Mouse (Mus musculus) heart, postnatal 14 days (tissue): ENCODE data around the gene Map7d1. TPM values are rescaled to one million over a fixed set of nuclear protein-coding genes. Genes with fewer than 3 reads are reported as not detected.

Source experiments
- DNase-seq, 2 experiments: peaks; one replicate each; pipeline ENCODE4 v3.0.0; 2021 to 2022
- intact Hi-C: fragments of 180-260 bp; cut with DNase I; formaldehyde crosslinking; loops from one replicate; pipeline ENCODE4 v1.15.1; 2025
- long read RNA-seq, 2 experiments: library from polyadenylated mRNA; stranded (forward); transcript quantifications; one replicate each; pipeline ENCODE4 v2.0.0; 2021
- total RNA-seq, 2 experiments: library from RNA; stranded (reverse); gene quantifications; 2 replicates each; pipeline ENCODE4 v1.2.3; 2021

Map7d1 gene
- 100 to 1,000 TPM; 242 to 246 TPM for total RNA-seq
- long read RNA-seq, experiment 1, transcript Map7d1-201 (17 exons, 3,351 nt) = minor isoform, 61 of 673 reads
- long read RNA-seq, experiment 1, transcript Map7d1-202 (17 exons, 3,195 nt) = minor isoform, 37 of 673 reads
- long read RNA-seq, experiment 1, transcript Map7d1-203 (18 exons, 3,249 nt) = major isoform, 116 of 673 reads
- long read RNA-seq, experiment 1, partial matches to known transcripts = 58 of 673 reads
- long read RNA-seq, experiment 1, other reads (novel, unspliced or antisense) = 400 of 673 reads
- long read RNA-seq, experiment 2, transcript Map7d1-202 (17 exons, 3,195 nt) = minor isoform, 46 of 720 reads
- long read RNA-seq, experiment 2, transcript Map7d1-203 (18 exons, 3,249 nt) = major isoform, 107 of 720 reads
- long read RNA-seq, experiment 2, transcript Map7d1-201 (17 exons, 3,351 nt) = minor isoform, 61 of 720 reads
- long read RNA-seq, experiment 2, partial matches to known transcripts = 69 of 720 reads
- long read RNA-seq, experiment 2, other reads (novel, unspliced or antisense) = 435 of 720 reads

- intact Hi-C loops = no loop called here
- peak; percentile 91 to 92 for DNase-seq
Observed at GRCm38 (mm10) chr4:126256131-126256791, at the start of gene Map7d1. TSS of gene Map7d1 (minus strand) at chr4:126256343.

- DNase-seq = no peak
- intact Hi-C loops = loop anchor here (10.0 kb wide), 1 partner anchor 81 kb away; no protein-coding TSS in a partner anchor
Observed at GRCm38 (mm10) chr4:126305428-126305827, 49.3 kb upstream of the Map7d1 start.

- no peak for DNase-seq
- intact Hi-C loops = loop anchor here (10.0 kb wide), 1 partner anchor 79 kb away; no protein-coding TSS in a partner anchor
Observed at GRCm38 (mm10) chr4:126303877-126304276, 47.7 kb upstream of the Map7d1 start.

GRCm38 (mm10) chr4:126301584-126302309 is 45.6 kb upstream of the Map7d1 start:
- intact Hi-C loops = loop anchor here (10.0 kb wide), 1 partner anchor 77 kb away; no protein-coding TSS in a partner anchor

GRCm38 (mm10) chr4:126300916-126301583 is 44.9 kb upstream of the Map7d1 start:
- intact Hi-C loops = loop anchor here (10.0 kb wide), 1 partner anchor 76 kb away; no protein-coding TSS in a partner anchor
- no peak for DNase-seq

More at GRCm38 (mm10) chr4:126301584-126302309, 45.6 kb upstream of the Map7d1 start:
- DNase-seq = no peak

DNA sequence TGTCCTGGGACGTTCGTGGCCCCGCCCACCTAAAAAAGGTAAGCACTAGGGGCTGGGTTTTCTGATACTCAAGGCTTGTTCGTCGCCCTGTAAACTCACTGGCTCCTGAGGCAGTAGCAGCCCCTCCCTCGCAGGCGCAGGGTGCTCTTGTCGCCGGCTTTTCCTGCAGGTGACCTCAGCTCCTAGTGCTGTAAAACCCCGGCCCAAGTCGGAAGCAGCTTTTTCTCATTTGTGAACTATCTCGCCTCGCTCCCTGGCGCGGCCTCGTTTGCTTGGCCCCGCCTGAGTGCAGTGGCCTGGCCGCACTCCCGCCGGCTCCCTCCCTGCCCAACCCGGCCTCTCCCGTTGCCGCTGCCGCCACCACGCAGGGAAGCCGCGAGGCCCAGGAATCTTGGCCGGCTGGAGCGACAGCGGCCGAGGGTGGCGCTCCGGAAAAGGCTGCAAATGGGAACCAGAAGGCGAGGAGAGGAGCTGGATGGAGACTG is 40.5 kb upstream of the Map7d1 start:
- peak; percentile 82 to 87 for DNase-seq
- intact Hi-C loops = no loop called here

- intact Hi-C loops = no loop called here
Observed at GRCm38 (mm10) chr4:126295937-126296336, 39.8 kb upstream of the Map7d1 start.

DNA sequence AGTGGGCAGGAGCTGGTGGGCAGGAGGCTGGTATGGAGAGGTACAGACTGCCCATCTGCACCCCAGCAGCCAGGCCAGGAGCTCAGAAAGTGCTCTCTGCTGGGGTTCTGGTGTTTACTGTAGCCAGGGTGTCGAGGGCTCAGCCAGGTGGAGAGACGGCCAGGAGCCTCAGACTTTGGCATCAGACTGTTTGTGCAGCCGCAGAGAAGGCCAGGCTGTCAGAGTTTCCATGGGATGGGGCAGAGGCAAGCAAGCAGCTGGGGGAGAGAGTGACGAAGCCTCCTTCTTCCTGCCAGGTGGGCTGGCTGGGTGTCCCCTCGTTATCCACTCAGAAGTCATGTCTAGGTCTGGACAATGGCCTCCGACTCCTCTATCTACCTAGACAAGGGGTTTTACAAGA is 39.0 kb upstream of the Map7d1 start:
- no peak for DNase-seq
- intact Hi-C loops = no loop called here

More at GRCm38 (mm10) chr4:126295937-126296336, 39.8 kb upstream of the Map7d1 start:
- DNase-seq = no peak

GRCm38 (mm10) chr4:126291196-126291595 is 35.1 kb upstream of the Map7d1 start:
- no peak for DNase-seq
- intact Hi-C loops = no loop called here

- DNase-seq = no peak
- intact Hi-C loops = no loop called here
Observed at GRCm38 (mm10) chr4:126290314-126290713, 34.2 kb upstream of the Map7d1 start.

GRCm38 (mm10) chr4:126288085-126288666 is 32.0 kb upstream of the Map7d1 start:
- intact Hi-C loops = no loop called here
- DNase-seq = no peak

DNA sequence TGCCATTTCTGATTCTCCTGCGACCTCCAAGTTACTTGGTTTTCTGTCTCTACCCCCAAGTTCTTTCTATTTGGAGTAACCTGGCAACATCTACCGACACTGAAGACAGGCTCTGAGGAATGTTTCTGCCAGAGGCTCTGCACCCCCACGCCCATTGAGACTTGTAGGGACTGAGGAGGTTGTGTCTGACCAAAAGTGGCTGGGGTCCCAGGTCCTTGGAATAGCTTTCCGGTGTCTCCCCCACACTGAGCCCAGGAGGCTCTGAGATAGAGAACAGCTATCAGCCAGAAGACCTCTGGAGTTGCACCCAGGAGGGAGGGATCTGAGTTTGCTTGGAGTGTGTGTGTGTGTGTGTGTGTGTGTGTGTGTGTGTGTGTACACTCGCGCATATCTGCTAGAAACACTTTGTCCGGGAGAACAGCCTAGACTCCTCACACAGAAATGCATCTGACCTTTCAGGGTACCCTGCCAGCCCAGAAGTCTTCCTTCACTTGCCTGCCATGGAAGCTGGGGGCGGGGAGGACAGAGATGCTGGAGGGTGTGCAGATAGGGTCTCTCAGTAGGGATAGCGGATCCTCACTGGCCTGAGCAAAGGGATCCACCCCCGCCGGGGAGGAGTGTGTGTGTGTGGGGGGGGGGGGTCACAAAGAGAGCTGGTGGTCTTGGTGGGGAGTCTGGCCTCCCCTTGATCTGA is 31.3 kb upstream of the Map7d1 start:
- no peak for DNase-seq
- intact Hi-C loops = no loop called here

GRCm38 (mm10) chr4:126286492-126286891 is 30.3 kb upstream of the Map7d1 start, which contains the start of gene Col8a2:
TSS of gene Col8a2 (plus strand) at chr4:126286793.
- DNase-seq = peak in 1 of 2 experiments; percentile 54

DNA sequence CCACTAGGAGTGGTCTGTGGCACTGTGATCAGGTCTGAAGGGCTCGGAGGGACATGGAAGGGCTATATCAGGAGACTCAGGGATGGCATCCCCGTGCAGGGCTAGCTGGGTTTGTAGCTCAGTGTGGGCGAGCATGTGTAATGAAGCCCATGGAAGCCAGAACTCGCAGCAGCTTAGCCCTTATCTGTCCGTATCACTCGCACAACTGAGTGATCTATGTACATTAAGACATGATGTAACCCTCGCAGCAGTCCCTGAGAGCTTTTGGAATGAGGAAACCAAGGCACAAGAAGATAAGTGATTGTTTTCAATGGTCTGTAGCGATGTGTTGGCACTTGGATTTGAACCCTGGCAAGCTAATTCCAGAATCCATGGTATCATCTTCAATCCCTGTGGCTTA is 27.4 kb upstream of the Map7d1 start:
- no peak for DNase-seq
- intact Hi-C loops = no loop called here

More at GRCm38 (mm10) chr4:126286492-126286891, 30.3 kb upstream of the Map7d1 start, which contains the start of gene Col8a2:
- intact Hi-C loops = no loop called here

DNA sequence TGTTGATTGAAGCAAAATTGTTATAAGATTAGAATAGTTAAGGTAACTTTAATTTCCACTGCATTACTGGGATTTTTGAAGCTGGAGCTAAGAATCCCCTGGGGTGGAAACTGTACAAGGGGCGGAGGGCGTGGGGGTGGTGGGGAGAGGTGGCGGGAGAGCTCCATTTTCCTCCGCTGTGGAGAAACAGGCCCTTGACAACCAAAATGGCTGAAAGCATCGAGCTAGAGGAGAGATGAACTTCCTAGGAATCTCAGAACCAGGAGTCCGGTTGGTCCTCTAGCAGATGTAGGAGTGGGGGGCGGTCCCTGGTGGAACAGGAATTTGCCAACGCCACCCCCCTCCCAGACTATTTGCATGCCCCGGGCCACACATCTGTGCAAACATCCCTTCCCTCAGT is 25.6 kb upstream of the Map7d1 start:
- DNase-seq = no peak
- intact Hi-C loops = no loop called here

GRCm38 (mm10) chr4:126278961-126279360 is 22.8 kb upstream of the Map7d1 start:
- DNase-seq = no peak
- intact Hi-C loops = loop anchor here (1.0 kb wide), 1 partner anchor 30 kb away; no protein-coding TSS in a partner anchor

GRCm38 (mm10) chr4:126278565-126278915 is 22.4 kb upstream of the Map7d1 start:
- intact Hi-C loops = loop anchor here (1.0 kb wide), 1 partner anchor 31 kb away; no protein-coding TSS in a partner anchor
- DNase-seq = no peak

- intact Hi-C loops = loop anchor here (1.0 kb wide), 1 partner anchor 31 kb away; no protein-coding TSS in a partner anchor
- peak; percentile 56 to 76 for DNase-seq
Observed at GRCm38 (mm10) chr4:126277906-126278564, 21.9 kb upstream of the Map7d1 start.
